Mouse (Mus musculus): Measurements from ENCODE around the gene Unc5b.

Gene Unc5b

GRCm38 (mm10) chr10:60723345-60723744, 108.0 kb downstream of the Unc5b start:
- no peak for DNase-seq (ENCODE audit: low spot score in 2 of 2)

GRCm38 (mm10) chr10:60721640-60722039, 109.7 kb downstream of the Unc5b start:
- DNase-seq (ENCODE audit: low spot score in 2 of 2), result no peak

- no peak for DNase-seq (ENCODE audit: low spot score in 2 of 2)
Observed at GRCm38 (mm10) chr10:60720461-60720860, 110.9 kb downstream of the Unc5b start.

- DNase-seq (ENCODE audit: low spot score in 2 of 2), result no peak
Observed at GRCm38 (mm10) chr10:60718491-60718890, 112.9 kb downstream of the Unc5b start.

- DNase-seq (ENCODE audit: low spot score in 2 of 2), result no peak
Observed at GRCm38 (mm10) chr10:60716449-60716848, 114.9 kb downstream of the Unc5b start.

Data from right cerebral cortex, postnatal 36 days (tissue).